Mouse (Mus musculus) forebrain, embryonic 14.5 days (tissue): Measurements from ENCODE around the gene Ifrd2. TPM values are rescaled to one million over a fixed set of nuclear protein-coding genes. Genes with fewer than 3 reads are reported as not detected.

Source experiments
- ATAC-seq: fragments of 200-750 bp; cut with Nextera tagmentation; 2 replicates; pipeline ENCODE4 v1.8.0; 2017; ENCODE audit warnings: mild to moderate bottlenecking, moderate library complexity
- DNase-seq: peaks from one replicate; pipeline ENCODE4 v3.0.0-alpha.2; 2015; ENCODE audit warnings: low spot score
- H3K27ac ChIP-seq: fragments of 300-500 bp; sonication (generic); 2 replicates; pipeline ENCODE4 v1.5.1; 2014; ENCODE audit warnings: low read depth, mild to moderate bottlenecking, control low read depth, low read length, moderate library complexity
- H3K27me3 ChIP-seq: fragments of 300-500 bp; sonication (generic); replicated peaks from 2 replicates; pipeline ENCODE4 v1.6.1; 2014; ENCODE audit warnings: low read length, control low read depth, mixed read lengths; ENCODE audit not compliant: control insufficient read depth, insufficient read depth
- H3K36me3 ChIP-seq: fragments of 300-500 bp; sonication (generic); 2 replicates; pipeline ENCODE4 v1.6.1; 2014; ENCODE audit warnings: low read length, control low read depth; ENCODE audit not compliant: control insufficient read depth, insufficient read depth
- H3K4me1 ChIP-seq: fragments of 300-500 bp; sonication (generic); 2 replicates; pipeline ENCODE4 v1.6.1; 2014; ENCODE audit warnings: antibody characterized with exemption, low read length, control low read depth; ENCODE audit not compliant: control insufficient read depth, insufficient read depth
- H3K4me2 ChIP-seq: fragments of 300-500 bp; sonication (generic); 2 replicates; pipeline ENCODE4 v1.6.1; 2014; ENCODE audit warnings: mild to moderate bottlenecking, control low read depth, low read length
- H3K4me3 ChIP-seq: fragments of 300-500 bp; sonication (generic); 2 replicates; pipeline ENCODE4 v1.5.1; 2014; ENCODE audit warnings: low read depth, low read length, control low read depth
- H3K9ac ChIP-seq: fragments of 300-500 bp; sonication (generic); 2 replicates; pipeline ENCODE4 v1.6.1; 2014; ENCODE audit warnings: mild to moderate bottlenecking, low read length, control low read depth, moderate library complexity
- H3K9me3 ChIP-seq: fragments of 300-500 bp; sonication (generic); replicated peaks from 2 replicates; pipeline ENCODE4 v1.6.1; 2016; ENCODE audit warnings: low read length, control low read depth, mixed read lengths; ENCODE audit not compliant: control insufficient read depth
- WGBS: fragments of 180-500 bp; shearing (Covaris S2); extraction: QIAGEN DNeasy Blood & Tissue Kit; methylation state at CpG from one replicate; pipeline ENCODE4 v1.1.7; 2014; 5-methylcytosine and 5-hydroxymethylcytosine counted together
- polyA plus RNA-seq: library from polyadenylated mRNA; unstranded; fragments of >200 nt; fragmentation: Nextera tagmentation; extraction: Ambion mirVana; gene quantifications from 2 replicates; pipeline ENCODE4 v1.2.1, GENCODE M21; 2014

The Ifrd2 gene
- polyA plus RNA-seq, 1 experiment from 2014 or later, result 19.1 TPM

- no peak for ATAC-seq
- H3K4me2 ChIP-seq, result no peak overlapping the region
- H3K9me3 ChIP-seq, result no peaks in the 10 kb centered on the region
- 91% methylated on average over 2 of the region's 2 CpGs for WGBS
- DNase-seq, result no peak
- H3K4me1 ChIP-seq, result peaks cover 6% of the 10 kb centered on the region
- no peak overlapping the region for H3K27ac ChIP-seq
- no peaks in the 10 kb centered on the region for H3K27me3 ChIP-seq
- no peak overlapping the region for H3K9ac ChIP-seq
- H3K36me3 ChIP-seq, result peaks cover 73% of the 10 kb centered on the region
- H3K4me3 ChIP-seq, result no peak overlapping the region
These were observed 30.0 kb downstream of the Ifrd2 start for GRCm38 (mm10) chr9:107617461-107617860.

GRCm38 (mm10) chr9:107618098-107618497 lies 30.7 kb downstream of the Ifrd2 start:
- 82% methylated on average over 6 of the region's 6 CpGs for WGBS
- peaks cover 5% of the 10 kb centered on the region for H3K4me1 ChIP-seq
- H3K36me3 ChIP-seq, result peaks cover 76% of the 10 kb centered on the region
- no peaks in the 10 kb centered on the region for H3K9me3 ChIP-seq
- H3K27me3 ChIP-seq, result no peaks in the 10 kb centered on the region
- no peak overlapping the region for H3K4me2 ChIP-seq
- DNase-seq (no peak), ATAC-seq (no peak)
- H3K9ac ChIP-seq, result no peak overlapping the region
- H3K27ac ChIP-seq, result 0 out of 2 replicates have a peak overlapping the region, but pooled peaks have one; percentile 27
- H3K4me3 ChIP-seq, result no peak overlapping the region

- ATAC-seq (no peak), DNase-seq (peak; percentile 50)
- H3K36me3 ChIP-seq, result peaks cover 80% of the 10 kb centered on the region
- no peak overlapping the region for H3K9ac ChIP-seq
- peaks cover 4% of the 10 kb centered on the region for H3K4me1 ChIP-seq
- H3K27ac ChIP-seq, result 0 out of 2 replicates have a peak overlapping the region, but pooled peaks have one; percentile 27
- no peaks in the 10 kb centered on the region for H3K27me3 ChIP-seq
- WGBS, result 45% methylated on average over 13 of the region's 13 CpGs
- H3K4me2 ChIP-seq, result no peak overlapping the region
- no peaks in the 10 kb centered on the region for H3K9me3 ChIP-seq
- no peak overlapping the region for H3K4me3 ChIP-seq
These were observed 31.5 kb downstream of the Ifrd2 start for GRCm38 (mm10) chr9:107618778-107619545.

- no peak overlapping the region for H3K4me2 ChIP-seq
- no peak overlapping the region for H3K9ac ChIP-seq
- WGBS, result 78% methylated on average over 13 of the region's 13 CpGs
- no peak overlapping the region for H3K4me3 ChIP-seq
- H3K27me3 ChIP-seq, result no peaks in the 10 kb centered on the region
- 0 out of 2 replicates have a peak overlapping the region, but pooled peaks have one; percentile 27 for H3K27ac ChIP-seq
- peaks cover 4% of the 10 kb centered on the region for H3K4me1 ChIP-seq
- no peak for DNase-seq
- no peaks in the 10 kb centered on the region for H3K9me3 ChIP-seq
- H3K36me3 ChIP-seq, result peaks cover 79% of the 10 kb centered on the region
- no peak for ATAC-seq
These were observed 32.1 kb downstream of the Ifrd2 start for GRCm38 (mm10) chr9:107619546-107619879.

DNA sequence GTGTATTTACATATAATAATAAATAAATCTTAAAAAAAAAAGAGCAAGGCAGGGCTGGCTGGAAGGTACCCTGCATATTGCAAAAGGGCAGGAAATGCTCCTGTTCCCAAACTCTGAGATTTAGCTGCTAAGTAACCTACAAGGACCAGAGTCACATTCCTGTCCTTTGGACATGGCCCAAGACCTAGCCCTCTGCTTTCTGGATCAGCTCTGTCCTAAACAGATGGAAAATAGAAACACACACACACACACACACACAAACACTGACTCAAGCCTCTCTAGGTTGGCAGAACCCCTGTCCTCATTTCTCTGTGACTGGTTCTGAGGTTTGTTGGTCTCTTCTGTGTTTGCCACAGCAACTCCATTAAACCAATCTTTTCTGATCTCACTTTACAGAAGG lies 33.5 kb downstream of the Ifrd2 start:
- H3K9ac ChIP-seq, result no peak overlapping the region
- ATAC-seq, result no peak
- no peak overlapping the region for H3K27ac ChIP-seq
- no peak for DNase-seq
- peaks cover 72% of the 10 kb centered on the region for H3K36me3 ChIP-seq
- H3K4me3 ChIP-seq, result no peak overlapping the region
- no peaks in the 10 kb centered on the region for H3K27me3 ChIP-seq
- H3K4me2 ChIP-seq, result no peak overlapping the region
- H3K9me3 ChIP-seq, result no peaks in the 10 kb centered on the region
- H3K4me1 ChIP-seq, result peaks cover 4% of the 10 kb centered on the region

- no peak overlapping the region for H3K4me2 ChIP-seq
- no peaks in the 10 kb centered on the region for H3K27me3 ChIP-seq
- no peak overlapping the region for H3K4me3 ChIP-seq
- peaks cover 35% of the 10 kb centered on the region for H3K4me1 ChIP-seq
- H3K27ac ChIP-seq, result peak overlapping the region; percentile 0; the same call in 1 of the 2 replicates
- peaks cover 47% of the 10 kb centered on the region for H3K36me3 ChIP-seq
- no peak for ATAC-seq
- H3K9me3 ChIP-seq, result no peaks in the 10 kb centered on the region
- no peak for DNase-seq
- WGBS, result 73% methylated on average over 5 of the region's 5 CpGs
- no peak overlapping the region for H3K9ac ChIP-seq
These were observed 37.1 kb downstream of the Ifrd2 start for GRCm38 (mm10) chr9:107624539-107624938.

DNA sequence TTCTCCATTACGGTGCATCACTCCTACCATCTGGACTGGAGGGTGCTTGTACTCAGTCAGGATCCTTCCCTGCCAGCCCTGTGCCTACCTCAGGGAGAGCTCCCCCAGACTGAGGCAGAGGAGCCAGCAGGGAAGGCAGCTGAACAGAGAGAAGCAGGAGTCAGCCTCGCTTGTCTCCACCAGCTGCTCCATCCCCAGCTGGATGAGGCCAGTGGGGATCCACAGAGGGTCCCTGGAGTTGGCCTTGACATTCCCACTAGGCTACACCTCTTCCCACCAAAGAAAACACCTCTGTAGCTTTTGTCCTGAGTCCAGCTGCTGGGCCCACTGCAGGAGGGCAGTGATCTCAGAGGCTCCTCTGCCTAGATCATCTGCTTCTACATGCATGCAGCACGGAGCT lies 37.5 kb downstream of the Ifrd2 start:
- no peak for DNase-seq
- ATAC-seq, result no peak
- Histone ChIP-seq H3K36me3 (peaks cover 45% of the 10 kb centered on the region), H3K27me3 (no peaks in the 10 kb centered on the region), H3K9me3 (no peaks in the 10 kb centered on the region), H3K4me2 (no peak overlapping the region), H3K9ac (no peak overlapping the region), H3K4me3 (no peak overlapping the region), H3K4me1 (peaks cover 39% of the 10 kb centered on the region), H3K27ac (0 out of 2 replicates have a peak overlapping the region, but pooled peaks have one; percentile 0)
- 85% methylated on average over 3 of the region's 3 CpGs for WGBS

DNA sequence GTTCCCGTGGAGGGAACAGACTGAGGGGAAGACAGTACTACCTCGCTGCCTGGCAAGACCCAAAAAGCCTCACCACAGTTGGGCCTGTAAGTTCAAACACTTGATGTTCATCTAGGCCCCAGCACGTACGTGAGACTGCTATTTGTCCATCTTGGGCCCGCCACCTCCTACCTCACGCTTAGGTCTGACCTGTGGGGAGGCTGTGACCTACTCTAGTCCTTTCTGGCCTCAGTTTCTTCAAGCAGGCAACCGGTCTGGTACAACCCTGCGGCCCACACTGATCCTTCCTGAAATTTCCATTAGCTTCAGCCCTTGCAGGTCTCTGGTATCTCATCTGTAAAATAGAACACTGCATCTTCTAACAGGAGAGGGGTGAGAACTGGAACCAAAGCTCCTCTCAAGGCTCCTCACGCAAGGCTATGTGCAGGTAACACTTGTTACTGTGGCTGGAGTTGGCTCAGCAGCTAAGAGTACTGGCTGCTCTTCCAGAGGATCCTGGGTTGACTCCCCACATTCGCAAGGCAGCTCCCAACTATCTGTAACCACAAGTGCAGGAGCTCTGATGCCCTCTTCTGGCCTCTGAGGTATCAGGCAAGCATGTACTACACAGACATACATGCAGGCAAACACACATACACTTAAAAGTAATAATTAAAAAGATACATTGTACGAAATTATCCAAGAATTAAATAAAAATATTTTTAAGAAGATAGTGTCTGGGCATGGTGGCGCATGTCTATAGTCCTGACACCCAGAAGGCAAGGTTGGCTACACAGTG lies 38.1 kb downstream of the Ifrd2 start:
- Histone ChIP-seq H3K4me1 (peaks cover 45% of the 10 kb centered on the region), H3K36me3 (peaks cover 39% of the 10 kb centered on the region), H3K9ac (peak overlapping the region; percentile 13; the same call in 1 of the 2 replicates), H3K4me2 (no peak overlapping the region), H3K27me3 (no peaks in the 10 kb centered on the region), H3K4me3 (no peak overlapping the region), H3K9me3 (no peaks in the 10 kb centered on the region), H3K27ac (peak overlapping the region; percentile 96; the same call in 1 of the 2 replicates)
- no peak for DNase-seq
- 88% methylated on average over 12 of the region's 12 CpGs for WGBS
- ATAC-seq, result no peak
